Mouse (Mus musculus): ENCODE data around the gene Hsd17b12. TPM values are rescaled to one million over a fixed set of nuclear protein-coding genes. Genes with fewer than 3 reads are reported as not detected.
A peak's percentile ranks its signal among the peaks of the same experiment; 100 is the strongest.

Hsd17b12 gene
- polyA plus RNA-seq, 1 experiment from 2014 or later, result 122 TPM

- Histone ChIP-seq H3K4me3 (no peak overlapping the region), H3K27me3 (no peaks in the 10 kb centered on the region), H3K27ac (replicated peaks) (no peak overlapping the region), H3K4me2 (no peak overlapping the region), H3K9ac (no peak overlapping the region), H3K4me1 (replicated peaks) (no peaks in the 10 kb centered on the region), H3K36me3 (no peaks in the 10 kb centered on the region), H3K9me3 (no peaks in the 10 kb centered on the region)
- ATAC-seq (ENCODE audit: low read depth), result no peak
- 85% methylated on average over 4 of the region's 4 CpGs for WGBS
Measured at GRCm38 (mm10) chr2:94062791-94063190, 95.0 kb downstream of the Hsd17b12 start.

- Histone ChIP-seq H3K27me3 (no peaks in the 10 kb centered on the region), H3K4me2 (no peak overlapping the region), H3K9me3 (no peaks in the 10 kb centered on the region), H3K9ac (no peak overlapping the region), H3K27ac (replicated peaks) (no peak overlapping the region), H3K4me1 (replicated peaks) (no peaks in the 10 kb centered on the region), H3K36me3 (no peaks in the 10 kb centered on the region), H3K4me3 (no peak overlapping the region)
- ATAC-seq (ENCODE audit: low read depth), result no peak
- 82% methylated on average over 5 of the region's 5 CpGs for WGBS
Measured at GRCm38 (mm10) chr2:94059459-94059858, 98.3 kb downstream of the Hsd17b12 start.

- Histone ChIP-seq H3K9me3 (no peaks in the 10 kb centered on the region), H3K9ac (no peak overlapping the region), H3K27me3 (no peaks in the 10 kb centered on the region), H3K27ac (replicated peaks) (no peak overlapping the region), H3K36me3 (no peaks in the 10 kb centered on the region), H3K4me1 (replicated peaks) (peaks cover 4% of the 10 kb centered on the region), H3K4me2 (no peak overlapping the region), H3K4me3 (no peak overlapping the region)
- ATAC-seq (ENCODE audit: low read depth), result peak; percentile 67; the same call in 1 of the 2 replicates
Measured at GRCm38 (mm10) chr2:94054813-94055212, 103.0 kb downstream of the Hsd17b12 start.

- Histone ChIP-seq H3K27me3 (no peaks in the 10 kb centered on the region), H3K4me1 (replicated peaks) (peaks cover 22% of the 10 kb centered on the region), H3K4me2 (no peak overlapping the region), H3K4me3 (no peak overlapping the region), H3K27ac (replicated peaks) (no peak overlapping the region), H3K9ac (no peak overlapping the region), H3K9me3 (no peaks in the 10 kb centered on the region), H3K36me3 (no peaks in the 10 kb centered on the region)
- WGBS, result 82% methylated on average over 5 of the region's 5 CpGs
- ATAC-seq (ENCODE audit: low read depth), result no peak
Measured at GRCm38 (mm10) chr2:94051952-94052351, 105.8 kb downstream of the Hsd17b12 start.

GRCm38 (mm10) chr2:94050901-94051300 is 106.9 kb downstream of the Hsd17b12 start:
- Histone ChIP-seq H3K4me3 (no peak overlapping the region), H3K4me2 (no peak overlapping the region), H3K27ac (replicated peaks) (no peak overlapping the region), H3K9me3 (no peaks in the 10 kb centered on the region), H3K36me3 (no peaks in the 10 kb centered on the region), H3K4me1 (replicated peaks) (peaks cover 22% of the 10 kb centered on the region), H3K27me3 (no peaks in the 10 kb centered on the region), H3K9ac (no peak overlapping the region)
- no peak for ATAC-seq (ENCODE audit: low read depth)
- WGBS, result 95% methylated on average over 3 of the region's 3 CpGs

GRCm38 (mm10) chr2:94049471-94050176 is 108.1 kb downstream of the Hsd17b12 start:
- H3K27ac ChIP-seq (replicated peaks), result peak overlapping the region; percentile 23; the same call in 1 of the 2 replicates
- H3K4me3 ChIP-seq, result no peak overlapping the region
- H3K4me2 ChIP-seq, result no peak overlapping the region
- no peaks in the 10 kb centered on the region for H3K27me3 ChIP-seq
- WGBS, result 70% methylated on average over 5 of the region's 5 CpGs
- no peaks in the 10 kb centered on the region for H3K36me3 ChIP-seq
- no peaks in the 10 kb centered on the region for H3K9me3 ChIP-seq
- peaks cover 34% of the 10 kb centered on the region for H3K4me1 ChIP-seq (replicated peaks)
- no peak overlapping the region for H3K9ac ChIP-seq
- ATAC-seq (ENCODE audit: low read depth), result peak; percentile 50; the same call in 1 of the 2 replicates

GRCm38 (mm10) chr2:94048733-94049470 is 108.9 kb downstream of the Hsd17b12 start:
- WGBS, result 77% methylated on average over 5 of the region's 5 CpGs
- Histone ChIP-seq H3K4me2 (no peak overlapping the region), H3K36me3 (no peaks in the 10 kb centered on the region), H3K4me3 (no peak overlapping the region), H3K27me3 (no peaks in the 10 kb centered on the region), H3K27ac (replicated peaks) (peak overlapping the region; percentile 23; the same call in 1 of the 2 replicates), H3K9me3 (no peaks in the 10 kb centered on the region), H3K9ac (no peak overlapping the region), H3K4me1 (replicated peaks) (peaks cover 41% of the 10 kb centered on the region)
- ATAC-seq (ENCODE audit: low read depth), result no peak

- Histone ChIP-seq H3K36me3 (no peaks in the 10 kb centered on the region), H3K4me2 (no peak overlapping the region), H3K4me3 (no peak overlapping the region), H3K9ac (no peak overlapping the region), H3K4me1 (replicated peaks) (peaks cover 46% of the 10 kb centered on the region), H3K27ac (replicated peaks) (peak overlapping the region; percentile 23; the same call in 1 of the 2 replicates), H3K27me3 (no peaks in the 10 kb centered on the region), H3K9me3 (no peaks in the 10 kb centered on the region)
- no peak for ATAC-seq (ENCODE audit: low read depth)
- 41% methylated on average over 1 of the region's 1 CpGs for WGBS
Measured at GRCm38 (mm10) chr2:94048271-94048670, 109.5 kb downstream of the Hsd17b12 start.

- 67% methylated on average over 6 of the region's 6 CpGs for WGBS
- no peak for ATAC-seq (ENCODE audit: low read depth)
- peaks cover 49% of the 10 kb centered on the region for H3K4me1 ChIP-seq (replicated peaks)
- no peaks in the 10 kb centered on the region for H3K36me3 ChIP-seq
- no peaks in the 10 kb centered on the region for H3K27me3 ChIP-seq
- H3K4me3 ChIP-seq, result no peak overlapping the region
- no peaks in the 10 kb centered on the region for H3K9me3 ChIP-seq
- H3K4me2 ChIP-seq, result no peak overlapping the region
- H3K9ac ChIP-seq, result no peak overlapping the region
- 0 out of 2 replicates have a peak overlapping the region, but pooled peaks have one; percentile 3 for H3K27ac ChIP-seq (replicated peaks)
Measured at GRCm38 (mm10) chr2:94045411-94046090, 112.2 kb downstream of the Hsd17b12 start.

GRCm38 (mm10) chr2:94044174-94044573 is 113.6 kb downstream of the Hsd17b12 start:
- no peaks in the 10 kb centered on the region for H3K9me3 ChIP-seq
- H3K9ac ChIP-seq, result no peak overlapping the region
- no peaks in the 10 kb centered on the region for H3K27me3 ChIP-seq
- H3K4me2 ChIP-seq, result no peak overlapping the region
- ATAC-seq (ENCODE audit: low read depth), result no peak
- no peak overlapping the region for H3K27ac ChIP-seq (replicated peaks)
- peaks cover 38% of the 10 kb centered on the region for H3K4me1 ChIP-seq (replicated peaks)
- H3K4me3 ChIP-seq, result no peak overlapping the region
- no peaks in the 10 kb centered on the region for H3K36me3 ChIP-seq
- 78% methylated on average over 2 of the region's 2 CpGs for WGBS

- peak; percentile 62; the same call in 1 of the 2 replicates for ATAC-seq (ENCODE audit: low read depth)
- Histone ChIP-seq H3K4me2 (no peak overlapping the region), H3K27ac (replicated peaks) (no peak overlapping the region), H3K9me3 (no peaks in the 10 kb centered on the region), H3K27me3 (no peaks in the 10 kb centered on the region), H3K36me3 (no peaks in the 10 kb centered on the region), H3K4me1 (replicated peaks) (peaks cover 33% of the 10 kb centered on the region), H3K9ac (no peak overlapping the region), H3K4me3 (no peak overlapping the region)
- WGBS, result 45% methylated on average over 5 of the region's 5 CpGs
Measured at GRCm38 (mm10) chr2:94043662-94044061, 114.1 kb downstream of the Hsd17b12 start.

- Histone ChIP-seq H3K4me3 (no peak overlapping the region), H3K4me1 (replicated peaks) (peaks cover 27% of the 10 kb centered on the region), H3K27ac (replicated peaks) (no peak overlapping the region), H3K9ac (no peak overlapping the region), H3K9me3 (no peaks in the 10 kb centered on the region), H3K36me3 (no peaks in the 10 kb centered on the region), H3K4me2 (no peak overlapping the region), H3K27me3 (no peaks in the 10 kb centered on the region)
- no peak for ATAC-seq (ENCODE audit: low read depth)
- 89% methylated on average over 3 of the region's 3 CpGs for WGBS
Measured at GRCm38 (mm10) chr2:94042461-94042860, 115.3 kb downstream of the Hsd17b12 start.

Data from neural tube, embryonic 13.5 days (tissue).